Mouse (Mus musculus) hindlimb bud, embryonic 11.5 days (tissue): ENCODE measurements around the gene Pms2.
A peak's percentile ranks its signal among the peaks of the same experiment; 100 is the strongest.

Experiments
- DNase-seq: peaks from one replicate; pipeline ENCODE4 v3.0.0-alpha.2; 2012; ENCODE audit warnings: low read depth, low spot score; ENCODE audit errors: extremely low spot score

The Pms2 gene

DNA sequence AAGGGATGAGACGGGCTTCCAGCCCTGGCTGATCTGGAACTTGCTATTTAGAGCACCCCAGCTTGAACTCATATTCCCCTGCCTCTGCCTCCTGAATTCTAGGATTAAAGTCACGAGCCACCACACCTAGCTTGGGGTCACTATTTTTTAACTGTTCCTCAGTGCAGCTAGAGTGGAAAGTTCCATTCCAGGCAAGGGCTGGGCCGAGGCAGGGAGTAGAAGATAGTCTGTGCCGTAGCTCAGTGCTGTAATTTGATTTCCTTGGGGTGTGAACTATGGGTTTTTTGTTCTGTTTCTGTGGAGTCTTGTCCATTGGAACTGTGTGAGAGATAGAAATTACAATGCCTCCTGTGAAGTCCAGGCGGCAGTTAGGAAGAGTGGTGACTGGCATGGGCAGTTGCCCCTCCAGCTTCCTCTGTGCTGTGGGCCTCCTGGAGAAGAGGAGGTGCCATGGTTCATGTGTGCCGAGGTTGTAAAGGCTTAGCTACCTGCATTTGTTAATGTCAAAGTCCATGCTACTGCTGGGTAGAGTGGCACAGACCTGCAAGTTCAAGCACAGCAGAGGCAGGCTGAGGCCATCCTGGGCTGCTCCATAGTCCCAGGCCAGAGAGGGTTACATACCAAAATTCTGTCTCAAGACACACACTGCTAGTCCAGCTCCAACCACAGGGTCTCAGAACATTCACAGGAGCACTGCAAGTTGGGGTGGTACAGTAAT is 22.3 kb downstream of the Pms2 start:
- DNase-seq: no peak

DNA sequence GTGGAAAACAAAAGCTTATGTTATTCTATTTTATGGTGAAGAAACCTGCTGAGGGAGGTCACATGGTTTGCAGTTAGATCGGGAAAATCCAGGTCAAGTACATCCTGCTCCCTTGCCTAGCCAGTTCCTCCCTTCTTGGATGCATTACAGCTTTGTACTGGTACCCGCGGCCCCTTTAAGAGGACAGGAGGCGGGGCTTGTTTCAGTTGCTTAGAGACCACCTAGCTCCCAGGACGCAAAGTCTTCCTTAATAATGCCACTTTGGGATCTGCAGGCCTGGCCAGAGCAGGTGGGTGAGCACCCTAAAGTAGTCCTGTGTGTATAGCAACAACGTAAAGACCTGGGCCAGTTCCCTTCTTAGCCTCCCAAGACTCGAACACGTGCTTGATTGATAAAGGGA is 23.1 kb downstream of the Pms2 start, which contains the start of gene Rsph10b:
Rsph10b (plus strand) TSS at position 205 of the 400 bp plus-strand sequence.
- DNase-seq: no peak

DNA sequence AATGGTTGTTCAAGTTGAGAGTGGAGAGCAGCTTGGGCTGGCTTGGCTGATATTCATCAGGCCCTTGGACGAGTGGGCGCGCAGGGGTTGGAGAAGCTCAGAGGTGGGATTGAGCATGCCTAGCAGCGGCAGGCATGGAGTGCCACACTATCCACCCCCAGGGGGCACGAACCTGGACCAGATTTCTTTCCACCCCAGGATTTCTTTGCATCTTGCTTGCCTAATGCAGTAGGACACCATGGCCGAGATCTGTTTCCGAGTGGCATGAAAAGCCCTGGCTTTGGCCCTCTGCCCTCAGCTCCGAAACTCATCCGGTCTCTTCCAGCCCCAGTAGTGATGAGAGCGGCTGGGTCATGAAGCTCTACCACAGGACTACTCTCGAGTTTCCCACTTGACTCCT is 23.6 kb downstream of the Pms2 start:
- DNase-seq: no peak

- no peak for DNase-seq
Observed at GRCm38 (mm10) chr5:143933875-143934274, 24.1 kb downstream of the Pms2 start.

GRCm38 (mm10) chr5:143936156-143936555 is 26.4 kb downstream of the Pms2 start:
- no peak for DNase-seq

- DNase-seq: no peak
Observed at GRCm38 (mm10) chr5:143941588-143941987, 31.8 kb downstream of the Pms2 start.

GRCm38 (mm10) chr5:143943231-143944125 is 33.7 kb downstream of the Pms2 start:
- DNase-seq: no peak

GRCm38 (mm10) chr5:143948361-143948760 is 38.6 kb downstream of the Pms2 start:
- DNase-seq: no peak

DNA sequence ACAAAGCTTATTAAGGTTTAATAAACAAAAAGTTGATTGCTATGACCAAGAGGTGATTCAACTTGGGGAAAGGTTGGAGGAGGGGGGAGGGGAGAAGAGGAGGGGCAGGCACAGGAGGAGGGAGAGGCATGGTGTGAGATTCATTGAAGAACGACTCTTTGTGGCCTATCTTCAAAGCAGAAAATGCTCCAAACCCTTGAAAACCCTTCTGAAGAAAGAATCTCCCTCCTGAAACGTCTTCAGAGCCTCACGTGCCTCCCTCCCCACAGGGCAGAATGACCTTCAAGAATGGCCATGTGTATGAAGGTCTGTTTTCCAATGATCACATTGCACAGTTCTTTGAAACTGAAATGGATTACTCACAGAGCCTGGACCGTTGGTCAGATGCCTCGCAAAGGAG is 40.3 kb downstream of the Pms2 start:
- DNase-seq: no peak

- no peak for DNase-seq
Observed at GRCm38 (mm10) chr5:143957101-143957500, 47.3 kb downstream of the Pms2 start.

GRCm38 (mm10) chr5:143959551-143959950 is 49.8 kb downstream of the Pms2 start:
- DNase-seq: no peak

DNA sequence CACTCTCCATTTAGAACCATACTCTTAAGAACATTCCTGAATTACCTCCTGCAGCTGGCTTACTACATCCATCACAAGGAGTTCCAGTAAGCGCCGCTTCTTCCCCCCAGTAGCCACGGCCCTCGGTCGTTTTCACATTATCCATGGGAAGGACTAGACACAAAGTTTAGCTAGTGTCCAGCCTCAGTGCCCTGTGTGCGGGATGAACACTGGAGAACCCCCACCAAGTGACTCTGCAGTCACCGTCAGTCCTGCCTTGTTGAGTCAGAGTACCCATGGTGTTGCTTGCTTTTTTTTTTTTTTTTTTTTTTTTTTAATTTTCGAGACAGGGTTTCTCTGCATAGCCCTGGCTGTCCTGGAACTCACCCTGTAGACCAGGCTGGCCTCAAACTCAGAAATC is 51.4 kb downstream of the Pms2 start:
- no peak for DNase-seq

DNA sequence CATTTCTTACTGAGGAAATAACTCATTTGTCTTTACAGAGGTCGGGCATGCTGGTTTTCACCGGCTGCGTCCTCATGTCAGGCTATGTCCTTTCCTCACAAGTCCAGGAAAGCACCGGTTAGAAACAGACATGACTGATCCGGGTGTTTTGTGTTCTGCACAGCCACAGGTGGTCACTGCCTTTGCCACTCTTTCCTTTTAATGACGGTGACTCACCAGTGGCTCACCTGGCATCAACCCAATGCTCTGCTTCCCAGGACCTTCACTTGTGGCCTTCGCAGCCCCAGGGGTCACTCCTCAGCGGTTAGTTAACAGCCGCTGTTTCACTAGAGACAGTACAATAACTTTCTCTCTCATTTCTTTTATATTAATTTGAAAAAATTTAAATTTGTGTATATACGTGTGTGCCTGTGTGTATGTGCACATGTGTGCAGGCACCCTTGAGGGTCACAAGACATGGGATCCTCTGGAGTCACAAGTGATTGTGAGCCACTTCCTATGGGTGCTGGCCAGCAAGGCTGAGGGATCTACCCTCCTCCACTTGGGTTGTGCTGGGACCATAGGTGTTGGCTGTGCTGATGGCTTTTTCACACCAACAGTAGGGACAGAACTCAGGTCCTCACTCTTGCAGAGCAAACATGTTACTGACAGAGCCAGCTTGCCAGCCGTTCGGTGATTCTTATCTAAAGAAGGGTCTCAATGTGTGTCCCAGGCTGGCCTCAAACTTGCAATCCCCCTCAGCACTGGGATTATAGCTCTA is 56.0 kb downstream of the Pms2 start:
- no peak for DNase-seq

DNA sequence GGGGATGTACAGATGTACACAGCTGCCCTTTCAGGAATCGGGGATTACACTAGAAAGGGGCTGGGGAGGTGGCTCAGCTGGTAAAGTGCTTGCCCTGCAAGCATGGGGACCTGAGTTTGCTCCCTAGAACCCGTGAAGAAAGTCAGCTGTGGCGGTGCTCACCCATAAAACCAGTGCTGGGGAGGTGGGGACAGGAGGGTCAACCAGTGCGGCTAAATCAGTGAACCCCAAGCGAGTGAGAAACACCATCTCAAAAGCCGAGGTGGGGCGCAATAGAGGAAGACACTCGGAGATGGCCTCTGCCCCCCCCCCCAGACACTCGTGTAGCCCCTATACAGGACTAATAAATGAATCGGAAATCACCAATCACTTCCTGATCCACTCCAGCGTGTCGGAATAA is 56.9 kb downstream of the Pms2 start:
- no peak for DNase-seq

DNA sequence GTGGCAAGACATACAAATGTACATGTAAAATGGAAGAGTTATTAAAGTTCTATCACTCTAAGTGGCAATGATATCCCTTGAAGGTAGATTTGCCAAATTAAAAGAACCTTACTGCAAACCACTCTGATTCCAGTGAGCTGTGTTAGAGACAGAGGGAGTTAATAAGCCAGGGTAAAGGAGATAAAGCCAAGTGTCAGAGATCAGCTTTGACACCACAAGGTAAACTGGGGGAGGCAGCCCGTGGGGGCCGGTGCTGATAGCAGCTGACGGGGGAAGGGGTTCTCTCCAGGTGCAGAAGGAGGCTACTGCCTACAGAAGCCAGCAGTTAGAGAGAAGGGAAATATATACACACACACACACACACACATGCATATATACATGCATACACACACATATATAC is 62.9 kb downstream of the Pms2 start:
- no peak for DNase-seq

- DNase-seq: peak; percentile 49
Observed at GRCm38 (mm10) chr5:143974931-143975630, 65.3 kb downstream of the Pms2 start.

- no peak for DNase-seq
Observed at GRCm38 (mm10) chr5:143975631-143975933, 65.8 kb downstream of the Pms2 start.

DNA sequence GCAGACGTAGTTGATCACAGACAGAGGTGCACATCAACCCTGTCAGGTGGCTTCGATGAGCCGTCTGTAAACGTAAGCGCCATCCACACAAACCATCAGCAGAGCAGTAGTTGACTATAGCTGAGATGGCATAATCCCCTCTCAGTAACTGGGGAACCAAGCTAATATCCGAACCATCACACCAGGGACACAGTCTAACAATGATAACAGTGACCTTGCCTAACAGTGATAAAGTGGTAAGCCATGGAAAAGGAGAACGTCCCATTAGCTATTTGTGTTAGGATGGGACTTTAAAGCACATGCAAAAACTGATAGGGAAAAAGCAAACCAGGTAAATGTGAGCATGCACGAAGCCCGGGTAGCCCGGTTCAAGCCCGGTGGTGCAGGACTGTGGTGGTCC is 66.5 kb downstream of the Pms2 start:
- DNase-seq: no peak

DNA sequence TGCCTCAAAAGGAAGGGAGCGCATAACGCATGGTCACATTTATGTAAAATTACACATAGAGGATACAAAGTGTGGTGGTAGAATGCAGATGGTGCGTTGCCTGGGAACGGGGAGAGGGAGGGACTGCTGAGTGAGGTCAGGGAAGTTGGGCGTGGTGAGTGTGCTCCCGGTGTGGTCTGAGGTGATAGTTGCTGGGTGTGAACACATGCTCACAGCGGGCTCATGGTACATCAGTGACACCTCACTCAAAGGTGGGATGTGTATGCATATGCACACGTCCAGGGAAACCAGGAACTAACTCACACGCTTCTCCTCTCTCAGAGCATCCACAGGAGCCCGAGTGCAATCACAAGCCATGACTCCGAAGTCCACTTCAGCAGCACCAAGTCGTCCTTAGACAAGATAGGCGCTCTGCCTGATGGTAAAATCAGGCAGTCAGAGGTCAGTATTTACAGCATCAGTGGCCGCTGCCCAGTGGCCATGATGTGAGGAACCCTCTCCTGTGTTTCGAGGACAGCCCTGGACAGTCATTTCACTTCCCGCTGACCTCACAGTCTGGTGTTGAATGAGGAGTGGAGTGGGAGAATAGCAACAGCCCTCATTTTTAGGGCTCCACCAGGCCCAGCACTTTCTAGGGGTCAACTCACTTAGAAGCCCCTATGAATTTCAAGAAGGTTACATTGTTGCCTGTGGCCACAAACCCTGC is 67.1 kb downstream of the Pms2 start:
- DNase-seq: no peak

DNA sequence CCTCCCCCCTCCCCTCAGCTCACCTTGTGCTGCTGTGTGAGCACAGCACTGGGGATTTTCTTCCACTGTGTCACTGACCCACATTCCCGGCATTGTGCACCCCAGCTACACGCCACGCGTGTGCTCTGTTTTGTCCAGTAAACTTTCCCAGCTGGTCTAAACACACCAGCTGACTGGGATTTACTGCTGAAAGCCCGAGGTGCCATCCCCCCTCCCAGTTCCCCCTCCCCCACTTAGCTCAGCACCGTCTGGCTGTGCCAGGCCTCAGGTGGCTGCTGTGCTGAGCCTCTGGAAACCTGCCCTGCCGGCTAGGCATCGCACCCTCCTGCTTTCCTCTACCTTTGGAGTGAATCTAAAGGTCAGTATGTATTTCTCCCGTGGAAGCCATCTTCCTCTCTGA is 71.1 kb downstream of the Pms2 start:
- DNase-seq: no peak
